Mouse (Mus musculus): ENCODE results near the gene Efna4. TPM values are rescaled to one million over a fixed set of nuclear protein-coding genes. Genes with fewer than 3 reads are reported as not detected.

Efna4 gene
- polyA plus RNA-seq, 1 experiment from 2014 or later: 53.2 TPM

- Histone ChIP-seq H3K4me2 (peak overlapping the region; percentile 63), H3K4me3 (replicated peaks) (no peak overlapping the region), H3K9me3 (no peaks in the 10 kb centered on the region), H3K4me1 (replicated peaks) (peaks cover 73% of the 10 kb centered on the region), H3K27ac (0 out of 2 replicates have a peak overlapping the region, but pooled peaks have one; percentile 12), H3K27me3 (peaks cover 56% of the 10 kb centered on the region), H3K9ac (replicated peaks) (peak overlapping the region; percentile 23; the same call in 1 of the 2 replicates), H3K36me3 (peaks cover 10% of the 10 kb centered on the region; the same call in 1 of the 2 replicates)
- ATAC-seq (ENCODE audit: insufficient number of reproducible peaks, insufficient read depth, low FRiP score, low TSS enrichment, low read depth): no peak
- WGBS: 57% methylated on average over 6 of the region's 6 CpGs
Measured at GRCm38 (mm10) chr3:89317246-89317645, 20.6 kb downstream of the Efna4 start.

GRCm38 (mm10) chr3:89316833-89317232 lies 21.0 kb downstream of the Efna4 start:
- Histone ChIP-seq H3K4me1 (replicated peaks) (peaks cover 68% of the 10 kb centered on the region), H3K27me3 (peaks cover 55% of the 10 kb centered on the region)
- WGBS: 0% methylated on average over 4 of the region's 4 CpGs

GRCm38 (mm10) chr3:89315930-89316831 lies 21.6 kb downstream of the Efna4 start:
- H3K9ac ChIP-seq (replicated peaks): no peak overlapping the region
- peak overlapping the region; percentile 63 for H3K4me2 ChIP-seq
- H3K27ac ChIP-seq: no peak overlapping the region
- peaks cover 62% of the 10 kb centered on the region for H3K4me1 ChIP-seq (replicated peaks)
- H3K4me3 ChIP-seq (replicated peaks): peak overlapping the region; percentile 33
- WGBS: 16% methylated on average over 40 of the region's 40 CpGs
- ATAC-seq (ENCODE audit: insufficient number of reproducible peaks, insufficient read depth, low FRiP score, low TSS enrichment, low read depth): 0 out of 2 replicates have a peak, but pooled peaks have one; percentile 2
- peaks cover 10% of the 10 kb centered on the region; the same call in 1 of the 2 replicates for H3K36me3 ChIP-seq
- H3K27me3 ChIP-seq: peaks cover 48% of the 10 kb centered on the region
- H3K9me3 ChIP-seq: no peaks in the 10 kb centered on the region

More at GRCm38 (mm10) chr3:89316833-89317232, 21.0 kb downstream of the Efna4 start:
- H3K9ac ChIP-seq (replicated peaks): 0 out of 2 replicates have a peak overlapping the region, but pooled peaks have one; percentile 23
- H3K4me2 ChIP-seq: peak overlapping the region; percentile 63
- H3K36me3 ChIP-seq: peaks cover 10% of the 10 kb centered on the region; the same call in 1 of the 2 replicates
- no peak overlapping the region for H3K4me3 ChIP-seq (replicated peaks)
- peak; percentile 43; the same call in 1 of the 2 replicates for ATAC-seq (ENCODE audit: insufficient number of reproducible peaks, insufficient read depth, low FRiP score, low TSS enrichment, low read depth)
- no peak overlapping the region for H3K27ac ChIP-seq
- no peaks in the 10 kb centered on the region for H3K9me3 ChIP-seq

- H3K4me1 ChIP-seq (replicated peaks): peaks cover 54% of the 10 kb centered on the region
Measured at GRCm38 (mm10) chr3:89315195-89315929, 22.5 kb downstream of the Efna4 start.

GRCm38 (mm10) chr3:89314791-89315190 lies 23.0 kb downstream of the Efna4 start:
- no peak overlapping the region for H3K4me3 ChIP-seq (replicated peaks)
- peaks cover 10% of the 10 kb centered on the region; the same call in 1 of the 2 replicates for H3K36me3 ChIP-seq
- peak overlapping the region; percentile 53; the same call in 1 of the 2 replicates for H3K9ac ChIP-seq (replicated peaks)
- H3K4me1 ChIP-seq (replicated peaks): peaks cover 48% of the 10 kb centered on the region
- H3K4me2 ChIP-seq: peak overlapping the region; percentile 63
- H3K9me3 ChIP-seq: peaks cover 5% of the 10 kb centered on the region; the same call in 1 of the 2 replicates
- peaks cover 35% of the 10 kb centered on the region for H3K27me3 ChIP-seq
- H3K27ac ChIP-seq: no peak overlapping the region
- WGBS: 52% methylated on average over 2 of the region's 2 CpGs
- no peak for ATAC-seq (ENCODE audit: insufficient number of reproducible peaks, insufficient read depth, low FRiP score, low TSS enrichment, low read depth)

More at GRCm38 (mm10) chr3:89315195-89315929, 22.5 kb downstream of the Efna4 start:
- H3K4me2 ChIP-seq: peak overlapping the region; percentile 63
- 8% methylated on average over 23 of the region's 26 CpGs for WGBS
- peak overlapping the region; percentile 33 for H3K4me3 ChIP-seq (replicated peaks)
- peaks cover 5% of the 10 kb centered on the region; the same call in 1 of the 2 replicates for H3K9me3 ChIP-seq
- H3K36me3 ChIP-seq: peaks cover 10% of the 10 kb centered on the region; the same call in 1 of the 2 replicates
- H3K27me3 ChIP-seq: peaks cover 40% of the 10 kb centered on the region
- H3K27ac ChIP-seq: no peak overlapping the region
- ATAC-seq (ENCODE audit: insufficient number of reproducible peaks, insufficient read depth, low FRiP score, low TSS enrichment, low read depth): no peak
- peak overlapping the region; percentile 53 for H3K9ac ChIP-seq (replicated peaks)

- peak overlapping the region; percentile 53; the same call in 1 of the 2 replicates for H3K9ac ChIP-seq (replicated peaks)
- H3K4me1 ChIP-seq (replicated peaks): peaks cover 44% of the 10 kb centered on the region
- peaks cover 10% of the 10 kb centered on the region; the same call in 1 of the 2 replicates for H3K36me3 ChIP-seq
- H3K9me3 ChIP-seq: peaks cover 5% of the 10 kb centered on the region; the same call in 1 of the 2 replicates
- H3K27ac ChIP-seq: no peak overlapping the region
- 85% methylated on average over 5 of the region's 5 CpGs for WGBS
- H3K27me3 ChIP-seq: peaks cover 31% of the 10 kb centered on the region
- no peak overlapping the region for H3K4me3 ChIP-seq (replicated peaks)
- no peak for ATAC-seq (ENCODE audit: insufficient number of reproducible peaks, insufficient read depth, low FRiP score, low TSS enrichment, low read depth)
- H3K4me2 ChIP-seq: no peak overlapping the region
Measured at GRCm38 (mm10) chr3:89314340-89314739, 23.5 kb downstream of the Efna4 start.

- Histone ChIP-seq H3K9me3 (peaks cover 5% of the 10 kb centered on the region; the same call in 1 of the 2 replicates), H3K27ac (no peak overlapping the region), H3K4me1 (replicated peaks) (peaks cover 16% of the 10 kb centered on the region), H3K36me3 (no peaks in the 10 kb centered on the region), H3K4me2 (no peak overlapping the region), H3K27me3 (no peaks in the 10 kb centered on the region), H3K4me3 (replicated peaks) (no peak overlapping the region), H3K9ac (replicated peaks) (no peak overlapping the region)
- no peak; the same call in 1 of the 2 replicates for ATAC-seq (ENCODE audit: insufficient number of reproducible peaks, insufficient read depth, low FRiP score, low TSS enrichment, low read depth)
- WGBS: 2% methylated on average over 9 of the region's 9 CpGs
Measured at GRCm38 (mm10) chr3:89308089-89308488, 29.7 kb downstream of the Efna4 start.

- Histone ChIP-seq H3K4me2 (no peak overlapping the region), H3K27me3 (no peaks in the 10 kb centered on the region), H3K9ac (replicated peaks) (no peak overlapping the region), H3K4me3 (replicated peaks) (no peak overlapping the region), H3K9me3 (peaks cover under 1% of the 10 kb centered on the region; the same call in 1 of the 2 replicates), H3K27ac (peak overlapping the region; percentile 77), H3K36me3 (no peaks in the 10 kb centered on the region), H3K4me1 (replicated peaks) (peaks cover 16% of the 10 kb centered on the region)
- WGBS: 50% methylated on average over 8 of the region's 8 CpGs
- ATAC-seq (ENCODE audit: insufficient number of reproducible peaks, insufficient read depth, low FRiP score, low TSS enrichment, low read depth): no peak; the same call in 1 of the 2 replicates
Measured at GRCm38 (mm10) chr3:89305551-89306325, 32.1 kb downstream of the Efna4 start.

GRCm38 (mm10) chr3:89305105-89305504 lies 32.7 kb downstream of the Efna4 start:
- 66% methylated on average over 4 of the region's 4 CpGs for WGBS
- no peak overlapping the region for H3K4me3 ChIP-seq (replicated peaks)
- no peak overlapping the region for H3K4me2 ChIP-seq
- no peak overlapping the region for H3K9ac ChIP-seq (replicated peaks)
- peak overlapping the region; percentile 64; the same call in 1 of the 2 replicates for H3K27ac ChIP-seq
- ATAC-seq (ENCODE audit: insufficient number of reproducible peaks, insufficient read depth, low FRiP score, low TSS enrichment, low read depth): no peak
- no peaks in the 10 kb centered on the region for H3K9me3 ChIP-seq
- no peaks in the 10 kb centered on the region for H3K27me3 ChIP-seq
- H3K4me1 ChIP-seq (replicated peaks): peaks cover 17% of the 10 kb centered on the region
- H3K36me3 ChIP-seq: no peaks in the 10 kb centered on the region

- 67% methylated on average over 6 of the region's 6 CpGs for WGBS
- 0 out of 2 replicates have a peak overlapping the region, but pooled peaks have one; percentile 36 for H3K27ac ChIP-seq
- no peak overlapping the region for H3K4me3 ChIP-seq (replicated peaks)
- no peak overlapping the region for H3K4me2 ChIP-seq
- ATAC-seq (ENCODE audit: insufficient number of reproducible peaks, insufficient read depth, low FRiP score, low TSS enrichment, low read depth): no peak
- H3K4me1 ChIP-seq (replicated peaks): peaks cover 24% of the 10 kb centered on the region
- no peaks in the 10 kb centered on the region for H3K9me3 ChIP-seq
- no peaks in the 10 kb centered on the region for H3K27me3 ChIP-seq
- no peaks in the 10 kb centered on the region for H3K36me3 ChIP-seq
- no peak overlapping the region for H3K9ac ChIP-seq (replicated peaks)
Measured at GRCm38 (mm10) chr3:89304440-89304839, 33.4 kb downstream of the Efna4 start.

Measured in limb, embryonic 12.5 days (tissue).